In genomic region chr1:162458711-162459110, GRCm38 (mm10) we compare ENCODE assay signal across 20 mouse cellular contexts. TPM values are rescaled to one million over a fixed set of nuclear protein-coding genes. Genes with fewer than 3 reads are reported as not detected.
A peak's percentile ranks its signal among the peaks of the same experiment; 100 is the strongest.
DNase-seq lines count a peak whose midpoint lies in the region; ATAC-seq lines count a peak whose summit lies in the region.
"Had no signal": no experiment of that assay in that cellular context is flagged by ENCODE, and none has a peak within 500 bp of the region (broad histone marks: within the 10 kb centered on the region; RNA-seq: fewer than 3 reads in every experiment).

No protein-coding gene starts in this region.

- DNase-seq in cerebellum, postnatal 4 days (ENCODE audit: low spot score in 2 of 2), result no peak
- peak; percentile 91 for DNase-seq in cerebellum, adult 9-10 months
- DNase-seq in cerebellum, postnatal 25 days, result peak; percentile 77 to 78
- no peak for DNase-seq in embryo, embryonic 9.5 days (ENCODE audit: extremely low spot score)
- DNase-seq: adrenal gland, postnatal 10 days; B cell, adult 2 months; gastrocnemius, adult 2 months; gastrocnemius, postnatal 25 days; heart, postnatal 36 days; kidney, adult 18-20 months had no signal

- no peak overlapping the region for H3K9ac ChIP-seq in hindbrain, embryonic 13.5 days
- H3K9ac ChIP-seq: heart, embryonic 13.5 days; intestine, embryonic 15.5 days had no signal

- ATAC-seq in cerebellum, adult (ENCODE audit: insufficient number of reproducible peaks, low FRiP score, low TSS enrichment), result peak; percentile 88
- no peak for ATAC-seq in hindbrain, embryonic 13.5 days (ENCODE audit: low FRiP score)
- no peak for ATAC-seq in inflammation-experienced regulatory T-cells, adult 6 months
- ATAC-seq: CD4-positive, CD25-positive, alpha-beta regulatory T cell, adult 4 months; forebrain, embryonic 14.5 days; hindbrain, postnatal 0 days; intestine, embryonic 15.5 days had no signal

- H3K4me3 ChIP-seq in hindbrain, embryonic 13.5 days, result no peak overlapping the region
- H3K4me3 ChIP-seq: embryonic facial prominence, embryonic 10.5 days; gastrocnemius, adult 2 months; heart, embryonic 13.5 days; intestine, embryonic 15.5 days had no signal

- no peaks in the 10 kb centered on the region for H3K36me3 ChIP-seq in hindbrain, embryonic 13.5 days
- H3K36me3 ChIP-seq: embryonic facial prominence, embryonic 10.5 days; G1E; heart, embryonic 13.5 days; intestine, embryonic 15.5 days had no signal

- H3K27me3 ChIP-seq in hindbrain, embryonic 13.5 days, result no peaks in the 10 kb centered on the region
- H3K27me3 ChIP-seq: heart, embryonic 13.5 days; intestine, embryonic 15.5 days had no signal

- no peaks in the 10 kb centered on the region for H3K9me3 ChIP-seq in hindbrain, embryonic 13.5 days
- H3K9me3 ChIP-seq: embryonic facial prominence, embryonic 10.5 days; G1E; heart, embryonic 13.5 days; intestine, embryonic 15.5 days had no signal

- H3K27ac ChIP-seq in hindbrain, embryonic 13.5 days, result no peak overlapping the region
- H3K27ac ChIP-seq: embryonic facial prominence, embryonic 10.5 days; gastrocnemius, adult 2 months; heart, embryonic 13.5 days; hindbrain, postnatal 0 days; intestine, embryonic 15.5 days had no signal

- H3K4me1 ChIP-seq in hindbrain, embryonic 13.5 days (replicated peaks), result peaks cover 1% of the 10 kb centered on the region
- H3K4me1 ChIP-seq: embryonic facial prominence, embryonic 10.5 days; intestine, embryonic 15.5 days had no signal

- no peak overlapping the region for H3K4me2 ChIP-seq in hindbrain, embryonic 13.5 days
- H3K4me2 ChIP-seq: heart, embryonic 13.5 days; intestine, embryonic 15.5 days had no signal

- 76% methylated on average over 2 of the region's 2 CpGs for WGBS in hindbrain, embryonic 13.5 days

RNA-seq across cellular contexts. Expression of gene Dnm3, which starts 19.1 kb away (rescaled TPM):
- polyA plus RNA-seq in hindbrain, embryonic 13.5 days (2015; fragmentation: Nextera tagmentation; extraction: Ambion mirVana), result 47.8 and 48.5 TPM in 2 replicates
- 1 to 10 TPM in 2 of 3 experiments, under 1 TPM in 1; 0.92 to 1.1 (median 1.1) TPM for polyA plus RNA-seq in inflammation-experienced regulatory T-cells, adult 6 months (2017; shearing (Covaris generic))

Comparison
In these comparisons a context has a peak if more than half of its experiments do, and no peak if none do; other contexts are left out.
1. DNase-seq: peak in cerebellum, adult 9-10 months (single experiment) and cerebellum, postnatal 25 days (2 of 2); none in cerebellum, postnatal 4 days (0 of 2) and embryo, embryonic 9.5 days (single experiment).
2. RNA of gene Dnm3, which starts 19.1 kb away (polyA plus RNA-seq): 47.8 to 48.5 TPM in hindbrain, embryonic 13.5 days; 0.92 to 1.1 TPM in inflammation-experienced regulatory T-cells, adult 6 months; every median in the first group is over 10 times any median in the second.